Mouse (Mus musculus) ovary, adult 18-20 months (tissue): ENCODE results near the gene Ccdc194.

Experiments used
- DNase-seq: peaks from one replicate; pipeline ENCODE4 v3.0.0; 2022; ENCODE audit warnings: low spot score, mixed read lengths

Gene Ccdc194

DNA sequence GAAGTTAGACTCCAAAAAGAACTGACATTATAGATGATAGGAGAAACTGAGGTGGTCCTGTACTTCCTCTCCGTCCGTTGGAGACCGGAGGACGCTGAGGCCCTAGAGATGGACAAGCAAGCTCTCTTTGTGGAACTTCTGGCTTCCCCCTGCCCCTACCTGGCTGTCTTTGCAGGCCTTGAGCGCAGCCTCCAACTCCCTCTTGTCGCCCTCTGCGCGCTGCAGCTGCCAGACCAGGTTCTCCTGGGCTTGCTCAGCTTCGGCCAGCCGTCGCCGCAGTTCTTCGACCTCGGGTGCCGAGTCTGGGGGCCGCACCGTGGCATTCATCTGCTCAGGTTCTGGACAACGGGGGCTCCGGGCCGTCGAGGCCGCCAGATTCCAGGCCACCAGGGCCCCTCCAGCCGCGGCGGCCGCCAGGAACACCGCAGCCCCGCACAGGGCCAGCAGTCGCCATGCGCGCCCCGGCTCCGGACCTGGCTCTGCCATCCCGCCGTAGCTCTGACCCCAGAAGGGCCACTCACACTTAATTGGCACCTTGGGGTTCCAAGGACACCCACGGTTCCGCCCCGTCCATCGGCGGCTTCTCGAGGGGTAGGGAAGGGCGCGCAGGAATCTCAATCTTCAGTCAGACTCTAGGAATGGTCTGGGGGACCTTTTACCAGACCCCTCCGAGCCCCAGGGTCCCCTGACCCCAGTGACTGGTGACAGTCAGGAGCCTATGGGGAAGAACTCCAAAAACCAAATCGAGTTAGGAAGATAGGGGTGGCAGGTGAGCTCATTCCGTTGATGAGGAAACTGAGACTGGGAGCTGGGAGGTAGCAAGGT lies at the start of gene Ccdc194:
Gene Ccdc194 (minus strand): TSS at position 486 of the 825 bp plus-strand sequence.
- no peak for DNase-seq

DNA sequence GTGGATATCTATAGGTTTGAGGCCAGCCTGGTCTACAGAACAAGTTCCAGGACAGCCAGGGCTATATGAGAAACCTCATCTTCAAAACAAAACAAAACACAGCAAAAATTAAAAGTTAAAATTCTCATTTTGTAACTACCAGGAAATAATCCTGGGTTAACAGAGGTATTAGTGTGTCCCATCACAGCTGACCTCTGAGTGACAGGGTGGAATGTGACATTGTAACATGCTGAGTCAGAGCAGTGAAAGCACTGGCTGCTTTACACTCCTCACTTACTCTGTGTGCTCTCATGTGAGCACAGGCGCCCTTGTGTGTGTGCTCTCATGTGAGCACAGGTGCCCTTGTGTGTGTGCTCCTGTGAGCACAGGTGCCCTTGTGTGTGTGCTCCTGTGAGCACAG lies 49.5 kb upstream of the Ccdc194 start:
- DNase-seq, result no peak

DNA sequence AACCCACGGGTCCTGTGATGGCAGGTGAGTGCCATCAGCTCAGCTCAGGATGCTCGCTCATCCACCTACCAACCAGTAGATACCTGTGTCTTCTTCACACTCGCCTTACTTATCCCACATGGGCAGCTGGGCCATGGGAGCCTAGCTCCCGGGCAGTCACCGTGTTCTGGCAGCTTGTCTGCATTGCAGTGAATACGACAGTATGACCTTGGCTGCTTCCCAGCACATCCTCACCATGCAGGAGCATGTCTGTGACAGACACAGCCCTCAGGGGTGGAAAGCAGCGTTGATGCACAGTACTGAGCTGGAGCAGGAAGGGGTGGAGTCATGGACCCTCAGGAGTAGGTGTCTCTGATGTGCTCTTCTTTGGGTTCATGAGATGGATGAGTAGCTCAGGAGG lies 48.9 kb upstream of the Ccdc194 start:
- DNase-seq, result no peak

DNA sequence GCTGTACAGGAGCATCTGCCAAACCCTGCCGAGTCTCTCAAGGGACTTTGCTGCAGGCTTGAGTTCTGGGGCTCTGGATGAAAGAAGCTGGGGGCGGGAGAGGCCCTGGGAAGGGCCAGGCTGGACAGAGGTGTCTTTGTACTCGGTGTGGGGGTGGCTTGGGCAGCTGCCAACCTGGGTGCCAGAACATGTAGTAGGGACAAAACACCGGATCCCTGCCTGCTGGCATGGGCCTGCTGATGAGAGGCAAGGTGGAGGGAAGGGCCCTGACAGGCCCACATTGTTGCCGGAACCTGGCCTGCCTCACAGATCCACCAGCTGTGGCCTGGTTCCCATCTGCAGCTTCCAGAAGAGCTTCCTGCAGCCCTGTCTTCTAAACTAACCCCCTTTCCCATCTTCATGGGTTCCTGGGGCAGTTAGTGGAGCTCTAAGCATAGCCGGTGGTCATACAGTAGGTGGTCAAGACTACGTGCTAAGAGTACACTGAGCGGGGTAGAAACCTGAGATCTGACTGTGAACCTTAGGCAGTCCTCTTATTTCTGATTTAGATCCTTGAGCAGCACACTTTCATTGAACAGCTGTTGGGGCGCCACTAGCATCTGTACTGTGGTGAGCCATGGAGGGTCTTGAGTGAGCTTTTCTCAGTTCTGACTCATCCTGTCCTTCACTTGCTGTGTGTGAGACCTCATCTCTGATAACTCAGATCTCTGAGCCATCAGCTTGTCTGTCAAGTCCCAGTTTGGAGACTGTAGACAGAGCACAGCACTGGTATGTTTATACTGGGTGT lies 47.5 kb upstream of the Ccdc194 start:
- peak; percentile 77 for DNase-seq

DNA sequence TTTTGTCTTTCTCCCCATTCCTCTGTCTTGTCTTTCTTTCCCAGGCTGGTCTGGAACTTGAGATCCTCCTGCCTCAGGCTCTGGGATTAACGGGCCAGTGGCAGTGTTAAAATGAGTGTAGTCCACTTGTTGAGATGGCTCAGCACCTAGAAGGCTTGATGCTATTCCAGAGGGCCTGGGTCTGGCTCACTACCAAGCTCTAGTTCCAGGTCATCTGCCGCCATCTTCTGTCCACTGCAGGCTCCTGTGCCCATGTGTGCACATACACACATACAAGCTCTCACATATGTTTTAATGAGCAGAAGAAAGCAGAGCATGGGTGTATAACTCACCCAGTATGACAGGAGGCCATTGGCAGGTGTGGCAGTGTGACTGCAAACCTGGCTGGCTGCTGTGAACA lies 46.6 kb upstream of the Ccdc194 start:
- DNase-seq, result no peak

DNA sequence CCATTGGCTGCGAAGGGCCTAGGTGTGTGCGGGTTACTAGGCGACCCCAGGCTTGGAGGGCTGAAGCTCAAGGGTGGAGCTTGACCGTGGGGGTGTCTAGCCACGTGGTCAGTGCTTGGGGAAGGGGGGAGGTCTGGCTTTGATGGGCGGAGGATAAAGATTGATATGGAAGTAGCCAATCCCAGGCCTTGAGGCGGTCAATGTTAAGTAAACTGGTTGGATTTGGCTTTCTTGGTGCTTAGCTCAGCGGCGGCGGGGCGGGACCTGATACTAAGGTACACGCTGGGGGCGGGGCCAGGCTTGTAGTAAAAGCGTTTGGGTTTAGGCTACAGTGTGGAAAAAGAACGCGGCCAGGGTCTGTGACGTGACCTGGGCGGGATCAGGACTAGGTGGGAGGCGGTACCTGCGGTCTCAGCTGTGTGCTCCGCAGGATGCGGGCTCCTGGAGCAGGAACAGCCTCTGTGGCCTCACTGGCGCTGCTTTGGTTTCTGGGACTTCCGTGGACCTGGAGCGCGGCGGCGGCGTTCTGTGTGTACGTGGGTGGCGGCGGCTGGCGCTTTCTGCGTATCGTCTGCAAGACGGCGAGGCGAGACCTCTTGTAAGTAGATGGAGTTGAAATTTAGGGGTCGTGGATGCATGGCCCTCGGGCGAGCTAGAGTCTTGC lies 44.9 kb upstream of the Ccdc194 start:
- peak; percentile 94 for DNase-seq

DNA sequence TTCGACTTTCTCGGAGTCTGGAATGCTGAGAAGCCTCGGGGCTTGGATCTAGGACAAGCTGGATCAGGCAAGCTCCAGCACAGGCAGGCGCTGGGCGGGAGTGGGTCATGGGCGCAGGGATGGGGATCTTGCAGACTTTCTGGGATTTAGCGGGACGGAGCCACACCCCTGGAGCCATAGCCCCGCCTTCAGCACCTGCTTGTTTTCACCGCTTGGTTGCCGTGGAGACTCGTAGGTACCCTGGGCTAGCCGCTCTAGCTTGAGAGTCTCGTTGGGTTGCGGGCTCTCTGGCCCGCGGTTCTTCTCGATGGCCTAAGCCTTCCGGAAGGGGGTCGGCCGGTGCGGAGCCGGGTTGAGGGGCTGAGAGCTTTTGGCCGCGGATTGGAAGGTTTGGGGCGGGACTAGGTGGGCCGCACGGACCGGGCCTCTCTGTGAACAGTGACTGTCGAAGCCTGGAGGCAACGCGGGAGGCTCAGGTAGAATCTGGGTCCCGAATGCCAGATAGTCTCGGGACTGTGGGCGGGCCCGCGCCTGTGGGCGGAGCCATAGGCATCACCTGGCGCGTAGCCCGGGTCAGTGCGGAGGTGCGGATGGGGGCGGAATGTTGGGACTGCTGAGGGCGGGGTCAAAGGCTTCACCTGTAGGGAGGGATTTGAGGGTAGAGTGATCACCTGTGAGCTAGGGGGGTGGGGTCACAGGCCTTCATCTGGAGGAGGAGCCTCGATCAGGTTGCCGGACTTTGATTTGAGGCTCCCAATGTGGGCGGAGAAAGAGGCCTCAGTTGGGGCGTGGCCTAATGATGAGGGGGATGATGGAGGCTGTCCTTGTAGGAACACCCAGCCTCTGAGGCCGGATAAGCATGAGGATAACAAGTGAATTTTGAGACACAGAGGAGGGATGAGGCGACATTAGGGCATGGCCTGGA lies 44.1 kb upstream of the Ccdc194 start:
- peak; percentile 89 for DNase-seq

DNA sequence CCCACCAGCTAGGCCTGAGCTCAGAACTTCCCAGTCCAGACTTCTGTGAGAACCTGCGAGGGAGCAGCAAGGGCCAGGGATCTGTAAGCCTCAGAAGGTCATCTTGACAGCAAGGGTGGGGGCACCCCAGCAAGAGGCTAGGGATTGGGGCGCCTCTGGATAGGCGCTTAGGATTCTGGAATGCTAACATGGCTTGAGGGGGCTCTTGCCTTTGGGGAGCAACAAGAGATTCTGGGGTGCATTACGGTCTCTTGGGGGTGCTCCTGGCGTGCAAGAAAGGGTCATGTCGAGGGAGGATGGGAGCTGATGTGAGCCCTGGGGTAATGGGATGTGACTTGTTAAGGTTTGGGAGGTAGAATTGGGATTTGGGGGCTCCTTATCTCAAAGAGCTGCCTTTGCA lies 43.4 kb upstream of the Ccdc194 start:
- no peak for DNase-seq

DNA sequence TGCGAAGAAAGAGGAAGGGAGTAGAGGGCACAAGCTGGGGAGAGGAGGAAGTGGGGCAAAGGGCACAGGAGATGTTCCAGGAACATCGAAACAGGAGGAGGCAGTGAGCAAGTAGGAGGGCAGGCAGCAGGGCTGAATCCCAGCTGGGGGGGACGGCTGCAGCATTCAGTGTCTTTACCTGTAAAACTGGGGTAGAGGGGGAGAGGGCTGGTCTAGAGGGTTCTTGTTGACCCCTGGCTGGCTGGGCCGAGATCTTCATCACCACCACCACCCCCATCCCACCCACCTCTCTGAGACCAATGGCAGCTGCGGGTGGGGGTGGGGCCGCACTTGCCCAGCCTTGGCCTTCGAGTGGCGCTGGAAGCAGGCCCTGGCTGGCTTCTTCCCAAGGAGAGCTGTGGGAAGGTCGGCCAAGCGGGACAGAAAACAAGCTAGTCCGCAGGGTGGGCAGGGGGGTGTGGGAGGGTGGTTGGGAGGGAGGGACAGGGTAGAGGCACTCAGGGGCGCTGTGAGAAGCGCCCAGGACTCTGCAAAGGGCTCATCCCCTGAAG lies 43.0 kb upstream of the Ccdc194 start, which contains the start of gene Slc27a1:
Gene Slc27a1 (plus strand): TSS at position 496 of the 551 bp plus-strand sequence.
- DNase-seq, result peak; percentile 91

DNA sequence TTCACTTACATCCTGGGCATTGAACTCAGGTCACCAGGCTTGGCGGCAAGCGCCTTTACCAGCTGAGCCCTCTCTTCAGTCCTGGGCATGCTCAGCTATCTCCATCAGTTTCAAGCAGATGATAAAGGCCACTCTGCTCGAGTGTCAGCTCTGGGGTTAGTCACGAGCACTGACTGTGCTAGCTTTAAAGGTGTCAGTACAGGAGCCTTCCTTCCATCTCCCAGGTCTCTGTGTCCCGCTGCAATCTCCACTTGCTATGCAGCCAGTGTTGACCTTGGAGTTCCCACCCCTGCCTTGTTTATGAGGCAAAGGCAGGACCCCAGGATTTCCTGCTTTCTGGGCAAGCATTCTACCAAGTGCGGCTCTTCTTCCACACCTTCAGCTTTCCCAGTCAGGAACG lies 42.1 kb upstream of the Ccdc194 start:
- no peak for DNase-seq

DNA sequence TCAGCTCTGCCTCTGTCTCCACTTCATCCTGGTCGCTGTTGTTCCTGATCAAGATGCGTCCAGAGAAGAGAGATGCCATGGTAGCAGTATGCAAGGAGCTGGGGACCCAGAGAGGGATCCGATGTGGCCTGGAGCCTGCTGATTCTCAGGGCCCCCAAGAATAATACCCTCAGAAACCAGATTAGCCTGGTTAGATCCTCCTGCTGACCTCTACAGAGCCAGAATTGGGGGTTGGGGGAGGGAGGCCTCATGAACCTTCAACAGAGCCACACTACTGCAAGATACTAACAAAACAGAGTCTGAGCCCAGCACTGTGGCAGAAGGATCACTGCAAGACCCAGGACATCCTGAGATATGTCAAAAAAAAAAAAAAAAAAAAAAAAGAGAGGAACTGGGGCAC lies 41.0 kb upstream of the Ccdc194 start, which contains the start of gene Nxnl1:
Gene Nxnl1 (minus strand): TSS at position 101 of the 400 bp plus-strand sequence.
- DNase-seq, result no peak

DNA sequence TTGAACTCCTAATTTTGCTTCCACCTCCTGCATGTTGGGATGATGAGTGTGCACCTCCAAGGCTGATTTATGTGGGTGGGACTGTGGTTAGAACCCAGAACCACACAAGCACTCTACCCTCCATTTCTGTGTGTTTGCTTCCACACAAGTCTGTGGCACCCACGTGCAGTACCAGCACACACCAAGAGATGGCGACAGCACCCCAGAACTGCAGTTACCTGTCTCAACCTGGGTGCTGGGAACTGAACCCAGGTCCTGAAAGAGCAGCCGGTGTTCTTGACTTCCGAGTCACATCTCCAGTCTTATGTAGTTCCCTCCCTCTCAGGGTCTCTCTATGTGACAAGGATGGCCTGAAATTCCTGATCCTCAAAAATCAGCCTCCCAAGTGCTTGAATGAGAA lies 38.5 kb upstream of the Ccdc194 start:
- no peak for DNase-seq

DNA sequence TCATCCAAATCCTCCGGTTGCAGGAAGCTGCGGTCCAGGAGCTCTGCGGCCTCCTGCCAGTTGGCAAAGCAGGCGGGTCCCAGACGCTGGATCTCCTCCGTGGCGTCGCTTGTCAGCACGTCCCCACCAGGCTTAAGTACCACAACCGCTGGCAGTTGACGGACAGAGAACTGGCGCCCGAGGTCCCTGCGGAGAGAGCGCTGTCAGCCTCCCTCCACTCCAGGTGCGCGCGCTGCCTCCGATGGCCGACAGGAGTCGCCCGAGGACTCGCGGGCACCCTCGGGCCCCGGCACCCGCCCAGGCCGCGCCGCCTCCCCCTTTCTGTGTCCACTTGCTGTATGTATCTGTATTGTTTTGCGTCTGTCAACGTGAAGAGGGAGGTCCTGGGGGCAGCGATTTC lies 37.2 kb upstream of the Ccdc194 start:
- peak; percentile 67 for DNase-seq

DNA sequence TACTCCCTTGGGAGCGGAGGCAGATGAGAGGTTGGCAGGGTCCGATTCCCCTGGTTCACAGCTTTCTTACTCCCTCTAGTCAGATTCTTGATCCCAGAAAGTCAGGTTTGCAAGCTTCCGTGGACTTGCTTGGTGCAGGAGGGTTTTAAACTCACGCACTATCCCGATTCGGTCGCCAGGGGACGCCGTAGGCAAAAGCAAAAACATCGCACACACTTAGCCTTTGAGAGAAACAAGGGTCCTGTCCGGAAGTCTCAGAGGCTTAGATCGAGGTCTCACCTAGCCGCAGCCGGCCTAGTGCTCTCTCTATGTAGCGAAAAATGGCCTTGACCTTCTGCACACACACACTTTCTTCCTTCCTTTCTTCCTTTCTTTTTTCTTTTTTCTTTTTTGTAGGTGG lies 35.9 kb upstream of the Ccdc194 start:
- DNase-seq, result no peak

DNA sequence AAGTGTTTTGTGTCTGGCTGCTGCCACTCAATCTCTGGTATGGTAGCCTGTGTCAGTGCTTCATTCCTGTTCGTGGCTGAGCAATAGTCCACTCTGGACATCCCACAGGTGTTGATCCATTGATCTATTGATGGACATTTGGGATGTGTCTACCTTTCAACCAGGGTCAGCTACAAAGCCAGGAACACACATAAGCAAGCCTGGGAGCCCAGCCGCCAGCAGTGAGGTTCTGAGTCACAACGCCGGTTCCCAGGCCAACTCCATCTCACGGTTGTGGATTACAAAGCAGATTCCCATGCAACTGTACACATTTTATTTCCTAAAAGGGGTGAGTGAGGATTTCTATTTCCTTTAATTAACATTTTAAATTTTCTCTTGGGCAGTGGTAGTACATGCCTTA lies 35.3 kb upstream of the Ccdc194 start:
- no peak for DNase-seq

DNA sequence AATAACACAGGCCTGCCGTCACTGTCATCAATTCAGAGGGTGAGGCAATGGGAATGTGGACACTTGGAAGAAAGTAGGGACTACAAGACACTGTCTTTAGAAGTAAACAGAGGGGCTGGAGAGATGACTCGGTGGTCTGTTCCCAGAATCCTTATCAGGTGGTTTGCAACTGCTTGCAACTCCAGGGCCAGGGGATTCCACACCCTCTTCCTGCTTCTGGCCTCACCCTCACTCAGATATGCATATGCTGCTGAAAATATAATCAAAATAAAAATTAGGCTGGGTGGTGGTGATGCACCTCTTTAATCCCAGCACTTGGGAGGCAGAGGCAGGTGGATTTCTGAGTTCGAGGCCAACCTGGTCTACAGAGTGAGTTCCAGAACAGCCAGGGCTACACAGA lies 34.6 kb upstream of the Ccdc194 start:
- DNase-seq, result no peak

DNA sequence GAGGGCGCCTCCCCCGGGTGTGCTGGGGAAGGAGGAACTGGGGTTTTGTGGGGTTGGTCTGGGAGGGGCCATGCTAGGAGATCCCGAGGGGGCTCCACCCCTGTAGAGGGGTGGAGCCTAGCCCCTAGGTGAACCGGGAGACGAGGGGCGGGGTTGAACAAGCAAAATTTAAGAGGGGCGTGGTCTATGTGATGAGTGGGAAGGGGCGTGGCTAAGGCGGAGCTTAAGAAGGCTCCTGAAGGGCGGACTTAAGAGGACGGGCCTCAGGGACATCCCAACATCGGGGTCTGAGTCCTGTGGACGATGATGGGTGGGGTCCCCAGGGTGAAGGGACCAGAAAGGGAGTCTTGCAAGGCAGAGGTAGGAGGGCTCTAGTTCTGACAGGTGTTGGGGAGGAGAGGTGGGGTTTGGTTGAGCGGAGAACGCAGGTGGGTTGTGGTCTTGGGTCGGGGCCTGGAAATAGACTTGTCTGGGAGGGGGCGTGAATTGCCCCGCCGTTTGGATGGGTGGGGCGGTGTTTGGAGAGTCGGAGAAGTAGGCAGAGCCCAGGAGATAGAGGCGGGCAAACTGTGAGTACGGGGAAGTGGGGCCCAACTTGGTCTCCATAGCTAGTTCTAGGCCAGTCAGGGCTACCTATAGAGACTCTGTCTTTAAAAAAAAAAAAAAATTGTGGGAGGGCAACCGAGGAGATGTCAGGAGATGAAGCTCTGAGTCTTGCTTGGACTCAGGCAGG lies 33.6 kb upstream of the Ccdc194 start:
- peak; percentile 83 for DNase-seq

DNA sequence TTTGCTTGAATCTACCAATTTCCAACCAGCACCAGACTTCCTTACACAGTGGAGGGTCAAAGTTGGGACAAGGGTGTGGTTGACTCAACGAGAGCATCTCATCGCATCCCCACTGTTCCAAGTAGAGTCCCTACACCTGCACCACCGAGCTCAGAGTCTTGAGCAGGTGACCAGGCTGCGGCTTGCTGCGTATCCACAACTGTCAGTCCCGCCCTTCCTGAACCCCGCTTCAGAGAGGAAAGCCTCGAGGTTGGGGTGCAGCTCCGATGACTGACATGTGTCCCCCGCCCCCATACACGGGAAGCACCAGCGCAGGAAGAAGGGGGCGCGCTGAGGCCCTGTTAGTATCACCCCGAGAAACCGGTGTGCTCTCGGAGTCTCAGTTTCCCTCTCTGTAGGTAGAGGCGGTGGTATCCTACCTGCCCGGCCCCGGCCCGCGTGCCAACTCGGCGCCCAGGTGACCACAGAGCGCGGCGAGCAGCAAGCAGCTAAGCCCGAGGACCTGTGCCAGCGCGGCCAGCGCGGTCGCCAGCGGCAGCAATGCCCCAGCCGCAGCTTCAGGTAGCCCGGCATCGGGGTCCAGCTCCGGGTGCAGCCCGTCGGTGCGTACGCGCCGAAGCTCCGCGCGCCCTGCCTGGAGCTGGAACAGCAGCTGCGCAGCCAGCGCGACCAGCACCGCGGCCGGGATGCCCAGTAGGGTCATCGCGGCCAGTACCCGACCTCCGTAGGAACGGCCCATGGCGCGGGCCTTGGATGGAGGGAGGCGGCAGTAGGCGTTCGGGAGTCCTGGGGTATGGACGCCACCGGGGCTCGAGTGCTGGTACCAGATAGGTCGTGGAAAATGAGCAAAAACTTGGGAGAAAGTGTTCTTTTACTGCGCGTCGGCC lies 32.8 kb upstream of the Ccdc194 start, which contains the start of gene Tmem221:
Gene Tmem221 (minus strand): TSS at position 801 of the 887 bp plus-strand sequence.
- no peak for DNase-seq

DNA sequence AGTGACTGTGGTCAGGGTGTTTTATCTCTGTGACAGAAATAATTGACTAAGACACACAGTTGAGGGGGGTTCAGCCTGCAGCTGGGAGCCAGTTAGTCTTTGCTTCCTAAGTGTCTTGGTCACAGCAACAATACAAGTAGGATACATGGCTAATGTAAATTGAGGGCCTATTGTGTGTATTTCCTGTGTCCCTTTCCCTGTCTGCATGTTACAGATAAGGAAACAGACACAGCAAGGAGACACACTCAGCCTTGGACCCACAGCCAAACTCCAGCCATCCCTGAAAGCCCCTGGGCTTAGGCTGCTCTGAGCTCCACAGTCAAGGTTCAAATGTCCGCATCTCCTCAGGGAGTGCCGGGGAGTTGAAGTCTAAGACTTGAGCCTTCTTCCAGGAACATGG lies 29.1 kb upstream of the Ccdc194 start:
- DNase-seq, result no peak
